Mouse (Mus musculus) forelimb bud, embryonic 11.5 days (tissue): ENCODE measurements at regions not wholly inside any gene's neighbourhood (a gene's known extent, or its start where the extent isn't known, plus 50 kb on each side); places are given as distances from the start of the nearest gene placed in this dataset.

Source experiments
- DNase-seq: peaks from one replicate; pipeline ENCODE4 v3.0.0-alpha.2; 2012; ENCODE audit warnings: low read depth, low spot score

DNA sequence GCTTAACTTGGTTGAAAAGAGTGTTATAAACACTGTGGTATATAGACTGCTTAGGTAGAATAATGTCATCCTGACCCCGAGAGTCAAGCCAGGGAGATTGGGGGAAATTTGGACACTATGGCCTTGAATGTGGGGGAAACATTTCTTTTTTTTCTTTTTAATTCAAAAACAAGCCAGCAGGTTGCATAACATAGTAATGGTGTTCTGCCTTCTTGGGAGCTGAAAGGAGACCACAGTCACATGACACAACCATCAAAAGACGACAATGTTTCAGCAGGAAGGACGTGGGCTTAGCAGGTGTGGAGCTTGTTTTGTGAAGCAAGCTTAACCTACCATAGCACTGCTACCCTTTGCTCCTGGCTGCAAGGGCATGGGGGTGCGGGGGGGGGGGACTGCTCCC is 306.3 kb upstream of the Klf3 start:
- DNase-seq: no peak

DNA sequence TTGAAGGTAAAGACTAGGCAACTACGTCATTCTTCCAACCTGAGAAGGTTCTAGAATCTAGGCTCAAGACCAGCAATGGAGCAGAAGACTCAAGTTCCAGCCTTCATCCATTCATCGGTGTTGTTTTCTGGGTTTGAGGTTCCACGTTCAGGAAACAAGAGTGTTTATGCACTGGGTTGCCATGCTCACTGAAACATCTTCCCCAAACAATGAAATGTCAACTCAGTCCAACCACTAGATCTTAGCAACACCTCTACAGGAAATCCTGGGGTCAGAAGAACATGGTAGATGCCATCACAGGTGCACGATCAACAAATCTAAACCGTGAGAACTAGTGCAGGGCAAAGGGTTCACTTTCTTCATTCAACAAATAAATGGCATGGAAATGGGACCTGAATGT is 304.8 kb upstream of the Klf3 start:
- no peak for DNase-seq

DNA sequence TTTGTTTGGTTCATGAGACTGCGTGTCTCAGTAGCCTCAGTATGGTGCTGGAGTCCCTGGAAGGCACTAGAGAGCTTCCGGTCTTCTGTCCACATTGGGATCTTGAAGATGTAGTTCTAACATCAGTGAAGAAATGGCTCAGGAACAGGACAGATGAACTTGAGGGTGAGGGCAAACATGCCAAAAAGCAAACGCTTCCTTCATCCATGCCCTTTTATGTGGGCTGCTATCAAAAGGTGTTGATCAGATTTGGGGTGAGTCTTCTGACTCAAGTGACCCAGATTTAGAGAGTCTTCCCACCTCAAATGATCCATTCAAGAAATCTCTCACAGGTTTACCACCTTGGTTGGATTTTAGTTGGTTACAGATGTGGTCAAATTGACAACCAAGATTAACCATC is 304.1 kb upstream of the Klf3 start:
- no peak for DNase-seq

DNA sequence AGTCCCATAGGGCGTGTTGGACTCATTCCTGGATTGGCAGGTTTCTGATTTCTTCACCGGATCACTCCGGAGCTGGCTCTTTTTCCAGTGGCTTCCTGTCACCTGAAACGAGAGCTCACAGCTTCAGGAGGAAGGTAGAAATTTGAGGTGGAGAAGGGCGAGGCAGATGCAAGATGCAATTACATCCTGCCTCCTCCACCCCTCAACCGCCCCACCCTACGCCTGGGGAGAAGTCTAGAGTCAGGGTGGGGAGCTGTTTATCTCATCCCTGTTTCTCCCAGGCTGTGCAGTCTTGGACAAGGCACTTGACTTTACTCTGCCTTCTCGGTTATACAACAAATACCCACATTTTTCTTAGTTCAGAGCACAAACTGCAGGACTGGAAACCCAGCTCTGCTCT is 302.8 kb upstream of the Klf3 start:
- no peak for DNase-seq

DNA sequence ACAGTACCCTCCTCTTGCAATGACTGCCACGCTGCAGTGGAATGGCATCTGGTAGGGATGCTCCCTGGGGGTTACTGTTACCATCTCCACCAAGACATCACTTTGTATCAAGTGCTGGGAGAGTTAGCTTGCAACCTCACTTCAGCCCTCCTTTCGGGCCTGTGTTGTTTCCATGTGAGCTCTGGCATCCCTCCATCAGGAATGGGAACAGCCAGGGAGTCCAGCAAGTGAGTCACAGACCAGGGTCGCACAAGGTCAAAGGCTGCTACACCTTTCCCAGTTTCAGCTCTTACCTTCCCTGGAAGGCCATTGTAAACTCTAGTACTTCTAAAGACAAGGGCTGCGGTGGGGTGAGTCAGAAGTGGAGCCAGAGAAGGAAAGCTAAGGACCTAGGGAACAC is 302.3 kb upstream of the Klf3 start:
- DNase-seq: no peak

DNA sequence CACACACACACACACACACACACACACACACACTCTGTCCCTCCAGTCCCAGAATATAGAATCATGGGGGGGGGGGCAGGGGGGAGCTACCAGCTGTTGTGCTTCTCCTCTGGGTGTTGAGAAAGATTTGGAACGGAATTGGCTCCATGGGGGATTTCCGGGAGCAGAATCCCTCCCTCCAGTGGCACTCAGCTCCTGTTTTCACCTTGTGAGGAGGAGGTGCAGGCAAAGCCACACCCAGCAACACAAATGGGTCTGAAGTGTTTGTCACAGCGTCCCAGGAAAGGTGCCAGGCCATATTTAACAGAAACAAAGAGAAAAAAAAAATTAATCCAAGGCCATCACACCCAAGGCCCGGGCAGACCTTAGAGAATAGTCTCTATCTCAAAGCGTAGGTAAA is 301.4 kb upstream of the Klf3 start:
- no peak for DNase-seq

DNA sequence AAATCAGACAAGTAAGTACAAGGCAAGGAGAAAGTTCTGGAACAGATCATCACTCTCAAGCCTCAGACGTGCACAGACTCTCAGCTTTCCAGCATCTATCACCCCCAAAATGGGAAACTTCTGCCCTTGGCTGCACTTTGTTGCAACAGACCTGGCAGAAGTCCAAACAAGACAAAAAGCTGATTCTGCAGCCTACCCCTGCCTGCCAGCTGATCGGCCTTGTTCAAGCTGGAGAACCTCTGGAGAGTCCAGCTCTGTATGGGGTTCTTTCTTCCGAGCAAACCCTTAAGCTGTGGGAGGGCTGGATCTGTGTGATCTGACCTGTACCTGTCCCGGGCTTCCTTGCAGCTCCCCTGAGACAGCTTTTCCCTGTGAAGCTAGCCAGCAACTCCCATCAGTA is 299.7 kb upstream of the Klf3 start:
- no peak for DNase-seq

DNA sequence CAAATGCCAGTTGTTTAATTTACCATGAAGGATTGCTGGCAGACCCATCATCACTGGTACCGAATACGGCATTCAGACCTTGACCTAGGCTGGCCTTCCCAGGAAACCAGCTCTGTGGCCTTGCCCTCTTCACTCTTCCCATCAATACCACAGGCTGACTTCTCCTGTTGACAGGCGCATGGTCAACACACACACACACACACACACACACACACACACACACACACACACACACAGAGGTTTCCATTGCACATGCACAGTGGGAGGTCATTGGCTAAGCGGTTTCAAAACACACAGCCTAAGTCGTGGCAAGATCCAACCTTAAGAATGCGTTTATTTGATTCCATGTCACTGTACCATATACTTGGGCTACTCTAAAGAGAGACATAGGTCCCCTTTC is 298.7 kb upstream of the Klf3 start:
- no peak for DNase-seq

DNA sequence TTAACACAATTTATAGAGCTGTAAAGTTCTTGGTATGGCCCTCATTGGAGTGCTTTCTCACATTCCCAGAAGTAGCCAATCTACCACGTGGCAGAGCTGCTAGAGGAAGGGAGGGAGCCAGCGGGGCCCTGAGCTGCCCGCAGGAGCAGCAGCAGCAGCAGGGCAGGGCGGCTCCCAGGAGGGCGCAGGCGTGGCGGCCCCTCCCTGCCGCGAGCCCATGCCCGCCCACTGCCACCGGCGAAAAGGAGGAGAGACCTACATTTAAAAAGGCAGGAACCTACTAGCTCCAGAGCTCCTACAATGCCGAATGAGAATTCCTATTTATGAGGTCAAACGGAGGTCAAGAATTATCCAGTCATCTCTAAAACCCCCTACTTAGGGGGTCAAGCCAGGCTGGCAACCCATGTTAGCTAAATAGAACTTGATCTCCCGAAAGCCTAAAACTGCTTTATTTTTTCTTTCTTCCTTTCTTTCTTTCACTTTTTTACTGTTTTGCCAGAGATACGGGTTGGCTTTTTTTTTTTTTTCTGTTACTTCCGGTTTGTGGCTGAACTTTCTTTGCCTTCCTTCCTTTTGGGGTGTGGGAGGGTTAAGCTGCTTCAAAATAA is 297.9 kb upstream of the Klf3 start:
- peak; percentile 67 for DNase-seq

DNA sequence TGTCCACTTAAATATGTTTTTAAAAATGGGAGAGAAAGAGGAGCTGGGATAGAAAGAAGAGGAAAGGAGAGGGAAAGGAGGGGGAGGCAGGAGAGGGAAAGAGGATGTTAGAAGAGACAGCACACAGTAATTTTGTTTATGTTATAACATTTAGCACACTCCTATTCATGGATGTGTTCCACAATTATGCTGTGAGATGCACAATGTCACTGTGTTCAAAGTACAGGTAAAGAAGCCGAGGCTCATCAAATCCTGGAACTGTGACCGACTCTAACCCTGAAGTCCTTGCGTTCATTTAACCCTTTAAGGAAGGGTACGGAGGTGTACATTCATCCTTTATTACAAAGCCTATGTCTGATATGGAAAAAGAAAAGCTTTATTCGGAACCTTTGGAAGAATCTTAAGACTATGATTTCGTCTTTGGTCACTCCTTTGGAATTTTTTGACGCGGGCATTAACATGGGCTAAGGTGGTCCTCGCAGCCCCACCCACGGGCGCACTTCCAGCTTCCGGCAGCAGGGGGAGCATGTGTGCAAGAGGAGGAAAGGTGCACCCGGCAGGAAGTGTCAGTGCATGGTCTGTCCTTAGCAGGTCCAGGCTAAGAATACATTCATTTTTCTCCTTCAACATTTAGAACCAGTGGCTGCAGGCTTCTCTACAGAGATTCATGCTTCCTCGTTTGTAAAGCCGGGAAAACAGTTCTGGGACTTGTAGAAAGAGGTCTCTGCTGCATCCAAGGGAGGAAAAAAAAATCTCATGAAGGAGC is 297.2 kb upstream of the Klf3 start:
- peak; percentile 81 for DNase-seq

DNA sequence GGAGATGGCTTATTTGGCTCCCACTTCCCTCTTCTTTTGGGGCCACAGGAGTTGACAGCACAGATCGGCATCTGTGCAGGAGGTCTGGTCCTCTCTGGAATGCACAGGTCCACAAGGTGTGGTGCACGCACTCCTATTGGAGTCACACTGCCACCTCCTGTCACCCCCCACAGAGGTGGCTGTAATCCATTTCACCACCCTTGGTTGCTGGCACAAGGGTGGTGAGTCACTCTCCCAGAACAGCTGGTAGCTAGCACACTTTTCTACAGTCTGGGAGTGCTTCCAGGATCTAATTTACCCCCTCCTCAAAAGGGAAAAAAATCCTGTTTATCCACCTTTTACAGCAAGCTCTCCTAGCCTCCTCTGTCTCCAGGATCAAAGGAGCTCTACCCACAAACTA is 294.6 kb upstream of the Klf3 start:
- no peak for DNase-seq

DNA sequence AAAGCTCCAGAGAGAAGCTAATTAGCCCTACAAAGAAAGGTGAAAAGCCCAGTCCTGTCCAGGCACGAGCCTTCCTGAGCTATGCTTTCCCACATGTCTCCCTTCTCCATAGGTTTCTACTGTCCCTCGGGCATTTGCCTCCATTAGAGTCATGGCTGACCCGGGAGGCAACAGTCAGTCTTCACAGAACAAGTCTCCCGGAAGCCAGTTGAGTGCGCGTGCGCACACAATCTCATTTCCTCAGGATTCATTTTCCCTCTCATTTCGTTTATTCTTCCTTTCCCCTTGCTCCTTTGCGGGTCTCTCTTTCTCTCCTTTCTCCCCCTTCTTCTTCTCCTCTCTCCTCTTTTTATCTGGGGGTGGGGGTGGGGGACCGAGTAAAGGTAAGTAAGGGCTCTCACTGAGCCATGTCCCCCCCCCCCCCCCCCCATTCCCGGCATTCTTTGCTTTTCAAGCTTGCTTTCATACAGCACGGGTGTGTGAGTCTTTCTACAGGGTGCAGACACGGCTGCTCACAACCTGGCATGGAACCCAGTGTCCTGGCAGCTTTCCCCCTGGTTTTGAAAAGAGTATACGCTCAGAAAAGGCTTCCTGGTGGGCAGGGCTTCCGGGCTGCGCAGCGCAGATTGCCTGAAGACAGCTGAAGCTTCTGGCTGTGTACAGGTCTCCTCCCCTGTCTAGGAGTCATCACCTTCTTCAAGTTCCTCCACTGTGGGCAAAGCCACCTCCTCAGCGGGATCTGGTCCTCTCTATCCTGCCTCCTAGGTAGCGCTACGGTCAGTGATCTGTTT is 289.8 kb upstream of the Klf3 start:
- no peak for DNase-seq

DNA sequence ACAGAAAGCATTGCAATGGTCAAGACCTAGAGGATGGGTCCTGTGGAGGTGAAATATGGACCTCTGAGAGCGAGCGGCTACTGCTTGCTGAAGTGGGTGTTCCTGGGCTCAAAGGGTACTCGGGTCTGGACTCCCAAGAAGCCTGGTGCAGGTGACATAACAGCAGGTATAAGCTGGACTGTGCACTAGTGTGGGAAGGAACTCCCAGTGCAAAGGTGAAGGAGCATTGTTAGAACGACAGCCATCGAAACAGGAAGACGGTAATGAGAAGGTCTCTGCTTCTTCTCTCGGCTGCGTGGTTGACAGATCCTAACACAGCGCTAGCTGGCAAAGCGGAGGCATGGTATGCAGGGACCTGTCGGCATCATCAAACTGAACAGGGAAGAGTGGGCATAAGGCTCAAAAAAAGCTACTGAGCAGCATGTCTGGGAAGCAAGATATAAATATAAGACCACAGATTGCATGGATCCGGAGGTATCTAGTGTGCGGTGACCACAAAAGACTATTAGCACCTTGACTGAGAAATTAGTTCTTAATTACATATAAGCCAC is 287.0 kb upstream of the Klf3 start:
- no peak for DNase-seq

DNA sequence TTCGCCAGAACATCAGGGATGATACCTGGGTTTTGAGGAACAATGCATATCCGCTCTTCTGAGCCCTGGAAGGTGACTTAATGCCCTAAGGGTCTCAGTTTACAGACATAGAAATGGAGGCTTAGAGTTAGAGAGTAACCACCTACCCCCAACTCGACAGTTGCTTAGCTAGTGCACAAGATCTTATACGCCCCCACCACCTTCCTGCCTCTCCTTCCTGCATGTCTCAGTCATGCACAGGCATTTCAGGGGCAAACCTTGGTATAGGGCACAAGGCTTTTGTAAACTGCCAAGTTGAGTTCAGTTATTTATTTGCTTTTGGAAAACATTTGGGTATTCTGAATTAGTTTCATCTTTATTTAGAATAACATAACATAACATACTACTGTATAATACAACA is 285.9 kb upstream of the Klf3 start:
- DNase-seq: no peak

DNA sequence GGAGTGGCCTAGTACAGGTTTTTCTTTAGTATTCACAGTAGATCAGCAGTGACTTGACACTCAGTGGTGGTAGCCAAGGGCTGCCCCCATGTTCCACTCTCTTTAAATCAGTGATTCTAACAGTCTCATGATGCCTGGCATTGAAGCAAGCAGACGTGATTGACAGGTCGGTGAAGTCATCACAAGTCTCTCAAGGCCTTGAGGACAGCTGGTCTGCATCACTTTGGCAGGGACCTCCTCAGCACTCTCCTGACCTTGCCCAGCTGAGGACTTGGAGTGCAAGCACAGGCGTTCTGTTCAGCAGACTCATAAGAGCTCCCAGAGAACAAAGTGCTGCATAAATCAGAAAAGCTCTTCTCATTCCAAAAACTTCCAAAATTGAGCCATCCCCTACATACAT is 285.4 kb upstream of the Klf3 start:
- no peak for DNase-seq

DNA sequence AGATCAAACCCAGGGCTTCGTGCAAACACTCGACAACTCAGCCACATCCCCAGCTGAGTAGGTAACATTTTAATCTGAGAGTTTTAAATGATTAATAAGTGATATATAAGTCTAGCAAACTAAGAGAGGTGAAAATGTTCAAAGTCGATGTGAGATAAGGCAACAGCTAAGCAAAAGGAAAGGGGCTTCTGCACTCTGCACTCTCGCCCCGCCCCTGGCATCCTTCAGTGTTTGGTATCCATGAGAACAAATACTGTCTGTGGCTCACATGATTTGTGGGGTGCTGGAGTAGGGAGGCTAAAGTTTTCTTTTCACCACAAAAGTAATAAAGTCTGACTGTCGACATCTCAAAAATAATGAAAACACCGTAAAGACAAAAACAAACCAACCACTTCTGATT is 284.2 kb upstream of the Klf3 start:
- DNase-seq: no peak

DNA sequence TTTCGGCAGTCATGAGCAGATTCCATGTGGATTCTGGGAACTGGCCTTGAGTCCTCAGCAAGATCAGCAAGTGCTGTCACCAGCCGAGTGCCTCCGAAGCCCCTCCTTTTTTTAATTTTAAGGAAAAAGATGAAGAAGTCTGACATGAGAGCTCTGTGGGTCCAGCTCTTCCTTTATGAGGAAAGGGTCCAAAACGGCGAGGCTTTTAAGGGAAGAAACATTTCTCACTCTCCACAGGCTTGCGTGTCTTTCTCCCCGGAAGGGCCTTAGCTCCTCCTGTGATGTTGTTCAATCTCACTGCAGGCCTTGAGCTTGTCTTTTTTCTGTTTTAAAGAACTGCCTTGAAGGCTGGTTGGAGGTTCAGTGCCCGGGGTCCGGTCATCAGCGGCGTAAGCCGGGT is 283.5 kb upstream of the Klf3 start:
- DNase-seq: no peak

DNA sequence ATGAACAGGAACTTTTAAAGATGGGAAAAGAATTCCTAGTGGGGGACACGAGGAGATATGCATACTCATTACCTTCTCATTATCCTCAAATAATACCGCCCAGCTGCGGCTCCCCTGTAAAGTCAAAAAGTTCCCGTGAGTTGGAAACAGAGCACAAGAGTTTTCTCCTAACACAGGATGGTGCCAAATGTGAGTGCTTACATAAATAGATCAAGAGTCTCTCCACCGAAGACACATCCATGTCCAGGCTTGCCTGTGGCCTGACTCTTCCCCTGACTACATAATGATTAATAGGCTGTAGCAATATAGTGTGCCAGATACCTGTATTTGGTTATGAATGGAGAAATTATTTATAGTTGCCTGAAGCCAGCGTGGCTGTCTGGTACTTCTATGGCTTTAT is 281.8 kb upstream of the Klf3 start:
- DNase-seq: no peak

DNA sequence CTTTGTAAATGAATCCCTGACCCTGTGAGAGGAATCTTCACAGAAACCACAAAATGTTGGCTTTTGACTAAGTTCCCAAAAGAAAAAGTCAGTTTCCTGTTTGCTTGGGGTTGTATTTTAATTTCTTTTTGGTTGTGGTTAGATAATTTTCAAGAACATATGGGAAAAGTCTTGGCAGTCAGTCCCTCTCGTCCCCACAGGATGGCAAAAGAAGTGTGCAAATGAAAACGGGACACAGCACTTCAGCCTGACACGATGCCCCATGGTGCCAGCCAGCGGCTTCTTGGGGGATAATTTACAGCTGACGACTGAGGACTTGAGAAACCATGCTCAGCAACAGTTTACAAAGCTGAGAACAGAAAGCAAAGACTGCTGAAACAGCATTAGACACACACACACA is 281.2 kb upstream of the Klf3 start:
- no peak for DNase-seq

DNA sequence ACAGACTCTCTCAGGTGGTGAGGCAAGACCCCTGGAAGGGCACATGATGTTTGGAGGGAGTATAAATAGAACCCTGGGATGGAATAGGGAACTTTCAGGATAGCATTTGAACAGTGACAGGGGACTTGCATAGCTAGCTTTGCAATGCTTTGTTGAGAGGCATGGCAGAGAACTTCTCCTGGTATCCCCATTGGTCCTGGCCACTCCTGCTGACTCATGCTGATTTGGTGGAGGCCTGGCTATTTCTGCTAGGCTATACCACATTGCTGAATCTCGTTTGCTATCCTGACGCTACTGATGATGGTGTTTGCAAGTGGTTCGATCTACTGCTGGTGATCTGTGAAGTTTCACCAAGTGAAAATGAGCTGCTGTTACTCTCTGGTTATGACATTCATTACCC is 276.7 kb upstream of the Klf3 start:
- no peak for DNase-seq

DNA sequence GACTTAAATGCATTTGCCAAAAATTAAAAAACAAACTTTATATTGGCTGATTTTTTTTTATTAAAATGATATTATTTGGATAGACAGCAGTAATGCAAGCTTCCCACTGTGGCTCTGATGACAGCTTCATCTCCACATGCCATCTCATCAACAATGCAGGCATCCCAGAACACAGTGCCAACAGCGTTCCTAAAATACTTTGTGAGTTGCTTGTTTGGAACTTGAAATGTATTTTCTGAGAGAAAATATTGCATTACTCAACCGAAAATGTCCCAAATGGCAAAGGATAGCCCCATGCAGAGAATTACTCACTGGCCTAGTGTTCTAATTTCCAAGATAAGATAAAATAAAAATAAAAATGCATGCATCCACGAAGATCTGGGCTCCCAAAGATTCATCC is 275.2 kb upstream of the Klf3 start:
- DNase-seq: no peak

DNA sequence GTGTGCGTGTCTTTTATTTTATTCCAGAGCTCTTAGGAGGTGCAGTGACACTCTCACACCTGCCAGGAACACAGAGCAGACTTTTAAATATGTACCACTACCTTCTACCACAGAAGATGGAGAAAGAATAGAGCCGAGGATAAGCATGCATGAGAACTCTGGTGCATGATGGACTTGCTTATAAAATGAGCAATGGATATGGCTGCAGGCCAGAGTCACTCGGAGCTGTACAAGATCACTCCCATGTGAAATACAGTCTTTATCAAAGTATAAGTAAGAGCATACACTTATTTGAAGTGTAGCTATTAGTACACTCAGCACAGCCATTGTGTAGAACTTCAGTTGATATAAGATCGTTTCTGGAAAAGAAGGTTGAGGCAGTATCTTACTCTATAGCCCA is 268.8 kb upstream of the Klf3 start:
- no peak for DNase-seq

DNA sequence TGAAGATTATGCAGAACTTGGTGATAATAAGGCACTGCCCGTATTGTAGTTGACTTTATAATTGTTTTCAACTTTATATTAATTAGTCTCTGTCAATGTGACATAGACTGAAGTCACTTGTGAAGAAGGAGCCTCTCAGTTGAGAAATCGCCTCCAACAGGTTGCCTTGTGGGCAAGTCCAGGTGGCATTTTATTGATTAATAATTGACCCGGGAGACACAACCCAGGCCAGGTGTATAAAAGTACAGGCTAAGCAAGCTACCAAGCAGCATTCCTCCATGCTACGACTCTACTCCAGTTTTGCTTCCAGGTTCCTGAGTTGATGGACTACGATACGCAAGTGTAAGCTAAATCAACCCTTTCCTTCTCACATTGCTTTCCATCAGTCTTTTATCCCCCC is 268.2 kb upstream of the Klf3 start:
- DNase-seq: no peak
